Mouse (Mus musculus): ENCODE data around the gene Cept1. TPM values are rescaled to one million over a fixed set of nuclear protein-coding genes. Genes with fewer than 3 reads are reported as not detected.

Gene Cept1
- polyA plus RNA-seq, 1 experiment from 2014 or later, result 65.9 TPM

DNA sequence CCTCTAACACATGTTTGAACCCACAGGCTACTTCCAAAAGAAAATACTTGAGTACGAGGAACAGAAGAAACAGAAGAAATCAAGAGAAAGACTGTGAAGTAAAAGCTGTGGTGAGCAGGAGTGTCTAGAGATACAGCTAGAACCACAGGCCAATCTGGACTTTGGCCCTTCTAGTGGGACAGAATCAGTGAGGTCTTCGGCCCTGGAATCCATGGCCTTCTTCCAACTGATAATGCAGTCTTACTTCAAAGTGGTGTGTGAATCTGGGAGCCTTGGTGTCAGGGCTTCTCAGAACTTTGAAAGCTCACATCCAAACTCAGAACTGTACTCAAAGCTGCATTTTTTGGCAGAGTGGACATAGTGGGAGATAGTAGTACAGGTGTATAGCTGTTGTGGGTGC, 47.1 kb downstream of the Cept1 start:
- ATAC-seq (ENCODE audit: insufficient read depth, low FRiP score), result no peak
- H3K36me3 ChIP-seq (ENCODE audit: control insufficient read depth, insufficient read depth, low read length), result peaks cover 14% of the 10 kb centered on the region; the same call in 1 of the 2 replicates

DNA sequence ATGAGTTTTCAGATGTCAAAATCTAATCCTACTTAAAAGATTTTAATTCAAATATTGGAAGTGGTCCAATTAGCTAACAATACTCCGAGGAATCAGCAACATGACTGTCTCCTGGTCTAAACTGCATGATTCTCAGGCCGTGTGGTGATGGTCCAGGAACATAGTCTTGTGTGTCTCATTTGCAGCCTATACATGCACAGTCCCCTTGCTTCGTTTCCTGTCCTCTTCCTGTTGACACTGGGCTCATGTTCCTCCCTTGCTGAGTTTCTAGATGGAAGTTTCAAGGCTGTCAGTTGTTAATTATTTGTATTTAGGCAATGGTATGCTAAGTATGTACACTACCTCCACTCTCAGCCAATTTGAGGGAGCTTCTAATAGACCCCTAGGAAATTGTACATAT, 50.6 kb downstream of the Cept1 start:
- no peaks in the 10 kb centered on the region for H3K9me3 ChIP-seq (replicated peaks; ENCODE audit: control insufficient read depth, low read length)
- peaks cover 10% of the 10 kb centered on the region; the same call in 1 of the 2 replicates for H3K4me1 ChIP-seq (ENCODE audit: control insufficient read depth, insufficient read depth, low read length)
- 0 out of 2 replicates have a peak, but pooled peaks cover 6% of the 10 kb centered on the region for H3K36me3 ChIP-seq (ENCODE audit: control insufficient read depth, insufficient read depth, low read length)
- H3K4me2 ChIP-seq (ENCODE audit: low read depth, low read length), result no peak overlapping the region
- no peak overlapping the region for H3K9ac ChIP-seq (ENCODE audit: low read length)
- no peak overlapping the region for H3K4me3 ChIP-seq (replicated peaks; ENCODE audit: low read length)
- WGBS, result 57% methylated on average over 3 of the region's 3 CpGs
- ATAC-seq (ENCODE audit: insufficient read depth, low FRiP score), result no peak
- no peak overlapping the region for H3K27ac ChIP-seq (ENCODE audit: low read length)
- H3K27me3 ChIP-seq (ENCODE audit: control insufficient read depth, insufficient read depth, low read length), result no peaks in the 10 kb centered on the region

More for the DNA sequence above, 47.1 kb downstream of the Cept1 start:
- H3K27ac ChIP-seq (ENCODE audit: low read length), result no peak overlapping the region
- H3K9me3 ChIP-seq (replicated peaks; ENCODE audit: control insufficient read depth, low read length), result no peaks in the 10 kb centered on the region
- H3K4me1 ChIP-seq (ENCODE audit: control insufficient read depth, insufficient read depth, low read length), result peaks cover 8% of the 10 kb centered on the region; the same call in 1 of the 2 replicates
- H3K27me3 ChIP-seq (ENCODE audit: control insufficient read depth, insufficient read depth, low read length), result no peaks in the 10 kb centered on the region
- WGBS, result 88% methylated on average over 2 of the region's 2 CpGs
- H3K4me3 ChIP-seq (replicated peaks; ENCODE audit: low read length), result no peak overlapping the region
- no peak overlapping the region for H3K4me2 ChIP-seq (ENCODE audit: low read depth, low read length)
- H3K9ac ChIP-seq (ENCODE audit: low read length), result no peak overlapping the region

DNA sequence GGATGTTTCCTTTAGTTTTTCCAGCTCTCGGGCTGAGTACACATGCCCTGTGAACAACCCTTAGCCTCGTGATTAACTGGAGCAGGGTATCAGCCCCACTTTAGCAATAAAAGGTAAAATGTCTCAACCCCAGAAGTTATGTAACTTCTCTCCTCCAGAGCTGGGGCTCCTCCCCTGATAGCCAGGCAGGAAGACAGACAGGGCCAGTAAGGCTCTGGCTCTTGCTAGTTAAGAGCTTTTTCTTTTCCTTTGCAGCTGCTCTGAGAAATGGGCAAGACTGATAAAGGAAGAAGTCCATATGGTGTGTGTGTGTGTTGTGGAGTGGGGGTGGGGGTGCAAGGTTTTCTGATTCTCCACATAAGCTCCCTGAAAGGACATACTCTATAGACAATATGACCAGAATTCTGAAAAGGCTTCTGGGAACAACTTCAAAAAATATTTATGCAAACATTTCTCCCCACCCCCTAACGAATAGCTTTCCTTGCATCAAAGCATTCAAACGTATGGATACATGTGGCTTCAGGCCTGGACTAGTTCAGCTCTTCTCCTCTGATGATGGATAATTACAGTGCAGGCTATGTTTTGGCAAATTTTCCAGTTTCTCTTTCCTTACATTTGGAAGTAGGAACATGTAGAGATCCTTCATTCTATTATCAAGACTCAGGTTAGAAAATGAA, 51.4 kb downstream of the Cept1 start:
- Histone ChIP-seq H3K27me3 (ENCODE audit: control insufficient read depth, insufficient read depth, low read length) (no peaks in the 10 kb centered on the region), H3K4me1 (ENCODE audit: control insufficient read depth, insufficient read depth, low read length) (peaks cover 10% of the 10 kb centered on the region; the same call in 1 of the 2 replicates), H3K4me3 (replicated peaks; ENCODE audit: low read length) (no peak overlapping the region), H3K36me3 (ENCODE audit: control insufficient read depth, insufficient read depth, low read length) (0 out of 2 replicates have a peak, but pooled peaks cover 2% of the 10 kb centered on the region), H3K9ac (ENCODE audit: low read length) (no peak overlapping the region), H3K4me2 (ENCODE audit: low read depth, low read length) (no peak overlapping the region), H3K27ac (ENCODE audit: low read length) (peak overlapping the region; percentile 73), H3K9me3 (replicated peaks; ENCODE audit: control insufficient read depth, low read length) (no peaks in the 10 kb centered on the region)
- peak; percentile 71 for ATAC-seq (ENCODE audit: insufficient read depth, low FRiP score)
- 42% methylated on average over 4 of the region's 4 CpGs for WGBS

DNA sequence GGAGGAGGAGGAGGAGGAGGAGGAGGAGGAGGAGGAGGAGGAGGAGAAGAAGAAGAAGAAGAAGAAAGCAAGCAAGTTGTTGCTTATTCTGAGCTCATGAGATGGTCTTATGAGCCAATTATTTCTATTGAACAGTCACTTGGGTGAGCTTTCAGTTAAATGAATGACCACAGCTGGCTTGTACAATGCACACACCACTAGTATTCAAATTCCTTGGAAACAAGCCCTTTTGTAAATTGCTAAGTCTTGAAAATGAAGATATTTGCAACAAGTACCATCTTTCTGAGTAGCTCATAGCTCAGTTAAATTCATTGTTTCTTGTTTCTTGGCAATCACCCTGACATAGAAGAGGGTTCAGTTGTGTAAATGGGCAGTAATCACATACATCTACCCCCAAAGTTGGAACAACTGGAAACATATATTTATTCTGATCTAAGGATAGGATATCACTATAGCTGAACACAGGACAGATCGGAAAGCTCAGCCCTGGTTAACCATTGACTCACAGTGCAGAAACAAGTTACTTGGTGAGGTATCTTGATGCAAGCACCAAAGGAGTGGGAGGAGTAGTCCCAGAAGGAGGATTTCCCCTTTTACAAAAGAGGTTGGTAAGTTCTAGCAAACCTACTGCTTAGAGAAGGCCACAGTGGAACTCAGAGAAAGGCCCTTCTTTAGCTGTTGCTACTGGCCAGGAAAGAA, 52.1 kb downstream of the Cept1 start:
- peak overlapping the region; percentile 73 for H3K27ac ChIP-seq (ENCODE audit: low read length)
- ATAC-seq (ENCODE audit: insufficient read depth, low FRiP score), result no peak
- peaks cover 10% of the 10 kb centered on the region; the same call in 1 of the 2 replicates for H3K4me1 ChIP-seq (ENCODE audit: control insufficient read depth, insufficient read depth, low read length)
- 0 out of 2 replicates have a peak, but pooled peaks cover 2% of the 10 kb centered on the region for H3K36me3 ChIP-seq (ENCODE audit: control insufficient read depth, insufficient read depth, low read length)
- H3K9ac ChIP-seq (ENCODE audit: low read length), result no peak overlapping the region
- no peak overlapping the region for H3K4me3 ChIP-seq (replicated peaks; ENCODE audit: low read length)
- H3K9me3 ChIP-seq (replicated peaks; ENCODE audit: control insufficient read depth, low read length), result no peaks in the 10 kb centered on the region
- no peak overlapping the region for H3K4me2 ChIP-seq (ENCODE audit: low read depth, low read length)
- no peaks in the 10 kb centered on the region for H3K27me3 ChIP-seq (ENCODE audit: control insufficient read depth, insufficient read depth, low read length)
- 71% methylated on average over 1 of the region's 1 CpGs for WGBS

DNA sequence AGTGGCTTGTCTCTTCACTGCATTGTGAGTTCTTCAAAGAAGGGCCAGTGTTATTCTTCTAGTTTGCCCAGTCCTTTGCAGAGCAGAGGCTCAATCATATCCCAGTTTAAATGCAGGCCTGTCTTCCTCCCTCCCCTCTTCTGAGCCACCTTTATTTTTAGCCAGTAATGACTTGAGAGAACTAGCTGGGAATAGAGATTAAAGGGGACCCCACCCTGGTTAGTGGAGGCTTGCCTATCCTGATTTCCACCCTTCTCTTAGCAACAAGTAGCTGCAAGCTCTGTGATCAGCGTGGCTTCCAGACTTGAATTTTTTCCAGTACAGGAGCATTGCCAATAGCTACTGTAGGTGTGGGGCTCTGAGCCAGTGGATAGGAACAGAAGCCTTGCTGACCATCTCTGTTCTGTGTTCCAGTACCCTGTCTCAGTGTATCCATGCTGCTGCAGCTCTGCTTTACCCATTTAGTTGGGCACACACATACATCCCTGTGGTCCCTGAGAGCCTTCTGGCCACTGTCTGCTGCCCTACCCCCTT, 53.1 kb downstream of the Cept1 start:
- Histone ChIP-seq H3K36me3 (ENCODE audit: control insufficient read depth, insufficient read depth, low read length) (0 out of 2 replicates have a peak, but pooled peaks cover 2% of the 10 kb centered on the region), H3K4me1 (ENCODE audit: control insufficient read depth, insufficient read depth, low read length) (peaks cover 10% of the 10 kb centered on the region; the same call in 1 of the 2 replicates), H3K27me3 (ENCODE audit: control insufficient read depth, insufficient read depth, low read length) (no peaks in the 10 kb centered on the region), H3K4me2 (ENCODE audit: low read depth, low read length) (no peak overlapping the region), H3K27ac (ENCODE audit: low read length) (peak overlapping the region; percentile 23; the same call in 1 of the 2 replicates), H3K9me3 (replicated peaks; ENCODE audit: control insufficient read depth, low read length) (no peaks in the 10 kb centered on the region), H3K4me3 (replicated peaks; ENCODE audit: low read length) (no peak overlapping the region), H3K9ac (ENCODE audit: low read length) (no peak overlapping the region)
- WGBS, result 69% methylated on average over 1 of the region's 1 CpGs
- no peak for ATAC-seq (ENCODE audit: insufficient read depth, low FRiP score)

DNA sequence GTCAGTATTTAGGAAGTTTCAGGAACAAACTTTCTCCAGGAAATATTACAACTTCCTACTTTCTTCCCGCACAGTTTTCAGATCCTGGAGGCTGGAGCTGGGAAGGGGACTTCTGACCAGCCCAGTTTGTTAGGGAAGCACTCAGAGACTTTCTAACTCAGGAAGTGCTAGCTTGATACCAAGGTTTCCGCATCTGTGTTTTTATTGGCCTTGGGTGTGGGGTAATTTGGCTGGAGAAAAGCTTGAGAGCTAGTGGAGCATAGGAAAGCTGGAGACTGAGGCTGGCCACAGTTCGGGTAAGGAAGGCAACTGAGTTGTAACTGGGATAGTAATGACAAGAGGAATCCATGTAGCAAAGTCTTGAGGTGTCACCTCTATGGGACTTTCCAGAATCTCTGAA, 53.7 kb downstream of the Cept1 start:
- Histone ChIP-seq H3K9ac (ENCODE audit: low read length) (no peak overlapping the region), H3K9me3 (replicated peaks; ENCODE audit: control insufficient read depth, low read length) (no peaks in the 10 kb centered on the region), H3K4me2 (ENCODE audit: low read depth, low read length) (no peak overlapping the region), H3K36me3 (ENCODE audit: control insufficient read depth, insufficient read depth, low read length) (0 out of 2 replicates have a peak, but pooled peaks cover under 1% of the 10 kb centered on the region), H3K27me3 (ENCODE audit: control insufficient read depth, insufficient read depth, low read length) (no peaks in the 10 kb centered on the region), H3K4me3 (replicated peaks; ENCODE audit: low read length) (no peak overlapping the region), H3K4me1 (ENCODE audit: control insufficient read depth, insufficient read depth, low read length) (peaks cover 10% of the 10 kb centered on the region; the same call in 1 of the 2 replicates), H3K27ac (ENCODE audit: low read length) (no peak overlapping the region)
- WGBS, result 75% methylated on average over 3 of the region's 3 CpGs
- ATAC-seq (ENCODE audit: insufficient read depth, low FRiP score), result no peak

DNA sequence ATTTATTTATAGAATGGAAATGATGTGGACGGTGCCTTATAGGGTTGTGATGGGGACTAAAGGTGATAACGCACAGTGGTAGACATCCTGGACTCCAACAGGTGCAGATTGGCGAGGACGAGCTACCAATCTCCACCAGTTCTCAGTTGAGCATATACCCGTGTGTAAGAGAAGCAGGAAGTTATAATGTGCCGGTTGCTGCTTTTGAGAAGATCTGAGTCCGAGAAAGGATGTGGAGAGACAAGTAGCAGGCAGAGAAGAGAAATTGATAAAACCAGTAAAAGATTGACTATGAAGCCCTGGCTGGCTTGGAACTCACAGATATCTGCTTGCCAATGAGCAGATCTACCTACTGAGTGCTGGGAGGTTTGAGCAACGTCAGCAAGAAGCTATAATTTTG, 54.4 kb downstream of the Cept1 start:
- peaks cover 13% of the 10 kb centered on the region; the same call in 1 of the 2 replicates for H3K4me1 ChIP-seq (ENCODE audit: control insufficient read depth, insufficient read depth, low read length)
- H3K4me2 ChIP-seq (ENCODE audit: low read depth, low read length), result no peak overlapping the region
- whole genome bisulfite sequencing, result 88% methylated on average over 8 of the region's 8 CpGs
- no peaks in the 10 kb centered on the region for H3K9me3 ChIP-seq (replicated peaks; ENCODE audit: control insufficient read depth, low read length)
- H3K27me3 ChIP-seq (ENCODE audit: control insufficient read depth, insufficient read depth, low read length), result no peaks in the 10 kb centered on the region
- no peak overlapping the region for H3K9ac ChIP-seq (ENCODE audit: low read length)
- H3K36me3 ChIP-seq (ENCODE audit: control insufficient read depth, insufficient read depth, low read length), result no peaks in the 10 kb centered on the region
- no peak overlapping the region for H3K27ac ChIP-seq (ENCODE audit: low read length)
- no peak for ATAC-seq (ENCODE audit: insufficient read depth, low FRiP score)
- no peak overlapping the region for H3K4me3 ChIP-seq (replicated peaks; ENCODE audit: low read length)

DNA sequence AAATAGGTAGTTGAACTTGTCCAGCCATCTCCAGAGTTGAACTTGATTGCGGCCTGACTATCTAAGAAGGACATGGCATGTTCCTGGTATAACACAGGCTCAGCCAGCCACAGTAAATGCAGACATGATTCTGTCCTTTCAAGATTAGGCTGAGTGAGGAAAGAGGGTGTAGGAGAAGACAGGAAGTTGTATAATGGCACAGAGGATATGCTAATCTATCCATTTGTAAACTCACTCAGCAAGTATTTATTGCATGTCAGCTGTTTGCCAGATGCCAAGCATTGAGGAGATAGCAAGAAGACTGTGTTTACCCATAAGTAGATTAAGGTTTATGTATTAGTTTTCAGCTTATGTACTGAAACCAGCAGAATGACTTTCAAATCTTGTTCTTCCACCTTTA, 54.9 kb downstream of the Cept1 start:
- H3K4me3 ChIP-seq (replicated peaks; ENCODE audit: low read length), result no peak overlapping the region
- peaks cover 13% of the 10 kb centered on the region; the same call in 1 of the 2 replicates for H3K4me1 ChIP-seq (ENCODE audit: control insufficient read depth, insufficient read depth, low read length)
- H3K9ac ChIP-seq (ENCODE audit: low read length), result no peak overlapping the region
- no peak overlapping the region for H3K4me2 ChIP-seq (ENCODE audit: low read depth, low read length)
- no peaks in the 10 kb centered on the region for H3K27me3 ChIP-seq (ENCODE audit: control insufficient read depth, insufficient read depth, low read length)
- WGBS, result 89% methylated on average over 1 of the region's 1 CpGs
- H3K9me3 ChIP-seq (replicated peaks; ENCODE audit: control insufficient read depth, low read length), result no peaks in the 10 kb centered on the region
- H3K27ac ChIP-seq (ENCODE audit: low read length), result peak overlapping the region; percentile 15; the same call in 1 of the 2 replicates
- no peak for ATAC-seq (ENCODE audit: insufficient read depth, low FRiP score)
- H3K36me3 ChIP-seq (ENCODE audit: control insufficient read depth, insufficient read depth, low read length), result no peaks in the 10 kb centered on the region

DNA sequence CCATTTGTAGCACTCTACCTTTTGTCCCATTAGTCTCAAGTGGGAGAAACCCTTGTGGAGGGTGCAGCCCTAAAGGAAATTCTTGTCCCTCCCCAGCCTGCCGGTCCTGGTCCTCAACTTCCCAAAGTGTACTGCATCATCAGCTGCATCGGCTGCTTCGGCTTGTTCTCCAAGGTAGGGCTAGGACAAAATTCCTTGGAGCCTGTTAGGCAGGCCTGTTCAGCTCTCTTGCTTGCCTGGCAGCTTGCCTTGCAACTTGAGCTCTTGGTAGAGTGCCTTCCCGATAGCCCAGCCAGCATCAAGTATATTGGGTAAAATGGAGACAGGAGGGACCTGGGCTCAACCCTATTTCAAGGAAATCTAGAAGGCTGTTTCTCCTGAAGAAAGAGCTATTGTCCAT, 57.4 kb downstream of the Cept1 start:
- no peaks in the 10 kb centered on the region for H3K27me3 ChIP-seq (ENCODE audit: control insufficient read depth, insufficient read depth, low read length)
- no peaks in the 10 kb centered on the region for H3K36me3 ChIP-seq (ENCODE audit: control insufficient read depth, insufficient read depth, low read length)
- no peak overlapping the region for H3K4me2 ChIP-seq (ENCODE audit: low read depth, low read length)
- H3K27ac ChIP-seq (ENCODE audit: low read length), result no peak overlapping the region
- ATAC-seq (ENCODE audit: insufficient read depth, low FRiP score), result no peak
- H3K9ac ChIP-seq (ENCODE audit: low read length), result no peak overlapping the region
- peaks cover 5% of the 10 kb centered on the region for H3K4me1 ChIP-seq (ENCODE audit: control insufficient read depth, insufficient read depth, low read length)
- H3K9me3 ChIP-seq (replicated peaks; ENCODE audit: control insufficient read depth, low read length), result no peaks in the 10 kb centered on the region
- 89% methylated on average over 4 of the region's 4 CpGs for WGBS
- H3K4me3 ChIP-seq (replicated peaks; ENCODE audit: low read length), result no peak overlapping the region
